Mouse (Mus musculus): Measurements from ENCODE around the gene Dnajb1.
A peak's percentile ranks its signal among the peaks of the same experiment; 100 is the strongest.
"Not testable (repeated sequence)": the region's sequence is repeated elsewhere in the genome, so short reads cannot be mapped to it uniquely, and the experiment has no call there.

Dnajb1 gene

GRCm38 (mm10) chr8:83578131-83579055, 29.6 kb upstream of the Dnajb1 start:
- peak in 1 of 2 experiments; percentile 6 for DNase-seq

DNA sequence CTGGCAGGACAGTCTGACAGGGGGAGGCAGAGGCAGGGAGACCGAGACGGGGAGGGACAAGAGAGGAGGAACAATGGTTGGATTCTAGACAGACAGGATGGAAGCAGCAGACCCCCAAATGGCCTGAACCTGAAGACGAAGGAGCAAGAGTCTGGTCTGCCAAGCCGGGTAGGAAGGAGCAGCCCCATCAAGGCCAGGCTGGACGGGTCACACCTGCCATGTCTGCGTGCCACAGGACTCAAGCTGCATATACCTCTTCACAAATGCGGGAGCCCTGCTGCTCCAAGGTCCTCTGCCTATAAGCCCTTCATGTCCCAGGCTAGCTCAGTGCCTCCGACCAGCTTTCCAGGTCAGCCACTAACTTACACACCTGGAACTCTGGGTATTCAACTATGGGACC, 28.3 kb upstream of the Dnajb1 start:
- no peak for DNase-seq

DNA sequence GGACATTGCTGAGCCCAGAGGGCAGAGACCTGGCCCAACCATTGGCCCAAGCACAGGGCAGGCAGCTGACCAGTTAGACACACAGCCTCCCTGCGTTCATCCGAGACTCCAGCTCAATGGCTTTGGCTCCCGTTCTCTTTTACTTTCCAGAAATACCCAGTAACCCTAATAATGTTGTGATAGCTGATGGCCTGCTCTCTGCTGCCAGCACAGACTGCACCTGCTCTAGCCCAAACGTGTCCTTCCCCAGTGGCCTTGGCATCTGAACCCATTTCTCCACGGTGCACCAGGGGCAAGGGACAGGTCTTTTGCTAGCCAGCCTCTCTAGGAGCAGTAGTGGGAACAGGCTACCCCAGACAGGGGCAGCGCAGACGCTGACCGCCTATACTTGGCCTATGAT, 27.2 kb upstream of the Dnajb1 start:
- DNase-seq: peak in 1 of 2 experiments; percentile 11

DNA sequence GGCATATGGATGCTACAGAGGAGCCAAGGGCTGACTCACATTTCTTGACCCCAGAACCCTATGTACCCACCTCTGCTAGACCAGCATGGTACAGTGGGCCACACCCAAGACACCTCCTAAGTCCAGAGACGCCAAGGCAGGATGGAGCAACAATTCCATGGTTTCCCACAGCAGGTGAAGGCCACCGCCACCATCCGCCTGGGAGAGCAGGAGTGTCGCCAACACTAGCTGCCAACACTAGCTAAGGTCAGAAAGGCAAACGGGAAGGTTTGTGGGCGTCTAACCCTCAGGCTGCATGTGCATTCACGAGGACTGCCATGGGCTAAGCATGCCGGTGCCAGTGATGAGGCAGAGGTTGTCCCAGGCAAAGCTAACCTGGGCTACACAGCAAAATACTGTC, 25.8 kb upstream of the Dnajb1 start:
- peak in 1 of 2 experiments; percentile 35 for DNase-seq

GRCm38 (mm10) chr8:83583236-83583635, 24.8 kb upstream of the Dnajb1 start:
- DNase-seq: no peak

GRCm38 (mm10) chr8:83584771-83585170, 23.2 kb upstream of the Dnajb1 start:
- peak; percentile 41 to 58 for DNase-seq

- peak; percentile 68 to 72 for DNase-seq
Observed at GRCm38 (mm10) chr8:83585333-83585732, 22.7 kb upstream of the Dnajb1 start.

DNA sequence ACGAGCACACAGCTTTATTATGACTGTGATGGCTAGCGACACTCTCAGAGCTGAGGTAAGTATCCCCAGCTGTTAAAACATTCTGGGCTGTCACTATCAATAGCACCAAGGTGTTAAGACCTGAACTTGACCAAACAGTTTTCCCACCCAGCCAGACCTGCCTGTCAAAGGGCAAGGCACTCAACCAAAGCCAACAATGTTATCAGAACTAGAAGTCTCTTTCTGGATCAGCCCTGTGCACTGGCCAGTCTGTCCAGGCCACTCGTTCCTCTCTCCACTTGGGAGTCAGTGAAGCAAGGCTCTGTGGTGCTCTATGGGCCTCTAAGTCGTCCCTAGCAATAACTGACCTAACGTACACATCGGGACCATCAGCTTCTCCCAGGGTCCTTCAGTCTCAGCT, 20.3 kb upstream of the Dnajb1 start:
- DNase-seq: no peak

- DNase-seq: no peak
Observed at GRCm38 (mm10) chr8:83588886-83589285, 19.1 kb upstream of the Dnajb1 start.

GRCm38 (mm10) chr8:83590488-83591023, 17.4 kb upstream of the Dnajb1 start:
- no peak for DNase-seq

- no peak for DNase-seq
Observed at GRCm38 (mm10) chr8:83592682-83593081, 15.3 kb upstream of the Dnajb1 start.

GRCm38 (mm10) chr8:83593325-83594166, 14.4 kb upstream of the Dnajb1 start:
- DNase-seq: no peak

DNA sequence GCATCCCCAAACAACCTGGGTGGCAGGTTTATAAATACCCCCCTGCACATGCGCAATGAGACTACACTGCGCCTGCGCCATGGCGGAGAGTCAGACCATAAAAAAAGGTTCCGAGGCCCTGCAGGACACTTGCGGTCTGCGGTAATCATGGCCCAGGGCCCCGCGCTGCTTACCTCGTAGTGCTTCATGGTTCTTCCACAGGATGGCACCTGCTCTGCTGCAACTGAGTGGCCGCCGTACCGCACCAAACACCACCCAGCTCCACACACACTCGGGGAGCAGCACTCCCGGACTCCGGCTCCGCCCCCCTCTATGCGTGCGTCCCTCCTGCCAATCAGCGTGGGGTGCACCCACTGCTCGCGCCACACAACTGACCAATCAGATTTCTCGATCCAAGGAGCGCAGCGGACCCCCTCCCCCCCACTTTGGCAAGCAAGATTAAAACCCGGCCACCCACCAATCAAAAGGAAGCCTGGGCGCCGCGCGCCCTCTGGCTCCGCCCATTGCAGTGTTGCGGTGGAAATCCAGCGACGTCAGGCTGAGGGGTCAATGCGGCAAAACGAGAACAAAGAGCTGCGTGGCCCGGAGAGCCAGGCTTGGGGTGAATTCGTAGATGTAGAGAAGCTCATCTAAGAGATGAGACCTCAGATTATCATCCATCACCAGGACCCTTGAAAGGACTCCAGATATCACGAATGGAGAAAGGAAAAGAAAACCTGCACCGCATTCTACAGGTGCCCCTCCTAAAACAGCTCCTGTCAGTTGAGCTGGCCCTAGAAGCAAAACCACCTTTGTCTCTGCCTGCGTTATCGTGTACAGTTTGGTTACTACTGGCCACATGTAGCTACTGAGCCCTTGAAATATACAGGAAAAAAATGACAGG, 13.6 kb upstream of the Dnajb1 start:
- peak; percentile 98 for DNase-seq

DNA sequence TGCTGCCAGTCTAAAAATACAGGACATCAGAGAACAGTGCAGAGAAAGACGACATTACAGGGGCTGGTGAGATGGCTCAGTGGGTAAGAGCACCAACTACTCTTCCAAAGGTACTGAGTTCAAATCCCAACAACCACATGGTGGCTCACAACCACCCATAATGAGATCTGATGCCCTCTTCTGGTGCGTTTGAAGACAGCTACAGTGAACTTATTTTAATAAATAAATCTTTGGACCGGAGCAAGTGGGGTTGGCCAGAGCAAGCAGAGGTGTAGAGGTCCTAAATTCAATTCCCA, 13.0 kb upstream of the Dnajb1 start:
- not testable (repeated sequence) for DNase-seq

DNA sequence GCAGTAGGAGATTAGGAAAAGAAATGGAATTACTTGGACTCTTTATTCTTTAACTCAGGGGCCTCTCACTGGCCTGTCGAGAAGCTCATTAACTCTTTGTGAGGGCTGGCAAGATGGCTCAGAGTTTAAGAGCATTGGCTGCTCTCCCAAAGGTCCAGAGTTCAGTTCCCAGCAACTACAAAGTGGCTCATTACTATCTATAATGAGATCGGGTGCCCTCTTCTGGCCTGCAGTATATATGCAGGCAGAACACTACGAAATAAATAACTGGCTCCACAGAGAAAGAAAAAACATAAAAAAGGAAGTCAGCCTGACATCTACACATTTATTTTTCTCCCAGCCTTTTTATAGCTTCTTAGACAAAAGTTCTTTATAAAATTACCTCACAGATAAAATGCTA, 11.6 kb upstream of the Dnajb1 start:
- DNase-seq: no peak

- DNase-seq: no peak
Observed at GRCm38 (mm10) chr8:83598146-83598545, 9.8 kb upstream of the Dnajb1 start.

DNA sequence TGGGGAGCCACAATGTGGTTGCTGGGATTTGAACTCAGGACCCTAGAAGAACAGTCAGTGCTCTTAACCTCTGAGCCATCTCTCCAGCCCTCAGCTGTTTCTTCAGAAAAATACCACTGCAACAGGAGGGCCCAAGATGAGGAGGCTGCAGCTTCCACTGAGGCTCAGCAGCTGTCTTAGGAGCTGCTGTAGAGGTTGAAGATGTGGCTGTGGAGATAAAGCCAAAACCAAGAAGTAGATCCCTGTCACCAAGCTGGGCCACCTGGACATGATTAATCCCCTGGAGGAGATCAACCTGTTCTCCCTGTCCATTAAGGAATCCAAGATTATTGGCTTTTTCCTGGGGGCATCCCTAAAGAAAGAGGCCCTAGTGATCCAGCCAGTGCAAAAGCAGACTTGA, 8.2 kb upstream of the Dnajb1 start:
- DNase-seq: no peak

DNA sequence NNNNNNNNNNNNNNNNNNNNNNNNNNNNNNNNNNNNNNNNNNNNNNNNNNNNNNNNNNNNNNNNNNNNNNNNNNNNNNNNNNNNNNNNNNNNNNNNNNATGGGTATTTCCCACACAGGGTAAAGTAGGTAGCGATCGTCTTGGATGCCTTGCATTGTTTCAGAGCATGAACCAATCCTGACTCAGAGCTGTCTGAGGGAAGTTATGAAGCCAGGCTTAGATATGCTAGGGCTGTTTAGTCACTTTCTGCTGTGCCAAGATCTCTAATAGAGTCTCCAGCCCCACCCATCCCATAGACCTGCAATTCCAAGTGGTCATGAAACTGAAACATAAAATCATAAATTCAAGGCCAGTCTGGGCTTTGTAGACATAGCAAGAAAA, 5.4 kb upstream of the Dnajb1 start:
- DNase-seq: no peak

- DNase-seq: peak in 1 of 2 experiments; percentile 72
Observed at GRCm38 (mm10) chr8:83608398-83608829, 421 bp downstream of the Dnajb1 start.

- no peak for DNase-seq
Observed at GRCm38 (mm10) chr8:83609086-83609485, 1.1 kb downstream of the Dnajb1 start.

GRCm38 (mm10) chr8:83609547-83610180, 1.7 kb downstream of the Dnajb1 start:
- DNase-seq: no peak

GRCm38 (mm10) chr8:83611921-83612320, 3.9 kb downstream of the Dnajb1 start:
- no peak for DNase-seq
